Mouse (Mus musculus) E14TG2a.4 (cell line): ENCODE data around the gene Tuba1c.

ENCODE experiments used
- CTCF ChIP-seq: conservative IDR thresholded peaks from 2 replicates; pipeline ENCODE4 v1.5.1; 2014; ENCODE audit warnings: low read length
- NANOG ChIP-seq: IDR thresholded peaks from 2 replicates; pipeline ENCODE4 v1.6.1; 2014; ENCODE audit warnings: borderline replicate concordance, low read length, mixed read lengths
- POU5F1 ChIP-seq: IDR thresholded peaks from 2 replicates; pipeline ENCODE4 v1.6.1; 2014; ENCODE audit warnings: low read length, borderline replicate concordance

DNA sequence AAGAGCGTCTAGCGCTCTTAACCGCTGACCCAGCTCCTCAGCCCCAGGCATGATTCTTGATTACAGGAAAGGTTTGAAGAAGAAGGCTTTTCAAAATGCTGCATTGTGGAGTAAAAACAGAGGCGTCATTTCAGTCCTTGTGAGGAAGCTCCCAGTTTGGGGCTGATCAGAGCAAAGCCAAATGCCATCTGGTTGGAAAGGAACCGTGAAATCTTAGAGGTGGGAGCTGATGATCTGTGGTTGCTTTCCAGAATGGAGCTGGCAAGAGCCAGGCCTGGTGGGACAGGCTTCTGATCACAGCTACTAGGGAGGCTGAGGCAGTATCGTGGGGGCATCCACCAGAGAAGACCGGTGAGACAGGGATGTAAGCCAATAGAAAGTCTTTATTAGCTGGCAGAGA, 32.9 kb upstream of the Tuba1c start:
- TF ChIP-seq CTCF: no peak
- TF ChIP-seq NANOG: no peak
- no peak for TF ChIP-seq POU5F1
